Mouse (Mus musculus) G1E (cell line): ENCODE data around the gene Rpl10a.

Source experiments
- CTCF ChIP-seq: IDR thresholded peaks from 2 replicates; pipeline ENCODE4 v1.5.1; 2012; ENCODE audit warnings: low read depth, low read length, inconsistent platforms, mixed read lengths
- GATA1 ChIP-seq: IDR thresholded peaks from 2 replicates; pipeline ENCODE4 v1.6.1; 2012; ENCODE audit warnings: borderline replicate concordance, low read length, inconsistent platforms, mixed read lengths

- TF ChIP-seq CTCF, result no peak
- TF ChIP-seq GATA1, result no peak
These were observed 46.2 kb downstream of the Rpl10a start for GRCm38 (mm10) chr17:28374494-28374893.
